Mouse (Mus musculus): ENCODE measurements around the gene Lyrm7. TPM values are rescaled to one million over a fixed set of nuclear protein-coding genes. Genes with fewer than 3 reads are reported as not detected.
"Not testable (repeated sequence)": the region's sequence is repeated elsewhere in the genome, so short reads cannot be mapped to it uniquely, and the experiment has no call there.

Gene Lyrm7
- polyA plus RNA-seq, 1 experiment from 2014 or later = 4.7 TPM

- not testable (repeated sequence) for DNase-seq (ENCODE audit: low spot score); H3K36me3 ChIP-seq; H3K9me3 ChIP-seq (replicated peaks); H3K27ac ChIP-seq (replicated peaks); H3K27me3 ChIP-seq (ENCODE audit: low read depth, poor library complexity, severe bottlenecking); H3K4me3 ChIP-seq
- H3K4me1 ChIP-seq = peaks cover 18% of the 10 kb centered on the region
- 96% methylated on average over 3 of the region's 3 CpGs for WGBS
Observed at GRCm38 (mm10) chr11:54896646-54897045, 35.9 kb upstream of the Lyrm7 start.

GRCm38 (mm10) chr11:54894589-54894988, 33.9 kb upstream of the Lyrm7 start:
- DNase-seq (ENCODE audit: low spot score) = no peak
- H3K36me3 ChIP-seq = no peaks in the 10 kb centered on the region
- H3K27me3 ChIP-seq (ENCODE audit: low read depth, poor library complexity, severe bottlenecking) = no peaks in the 10 kb centered on the region
- H3K4me3 ChIP-seq = no peak overlapping the region
- no peaks in the 10 kb centered on the region for H3K9me3 ChIP-seq (replicated peaks)
- no peak overlapping the region for H3K27ac ChIP-seq (replicated peaks)
- WGBS = 81% methylated on average over 9 of the region's 9 CpGs
- H3K4me1 ChIP-seq = peaks cover 19% of the 10 kb centered on the region

- DNase-seq (ENCODE audit: low spot score) = no peak
- Histone ChIP-seq H3K4me1 (peaks cover 13% of the 10 kb centered on the region), H3K36me3 (no peaks in the 10 kb centered on the region), H3K27me3 (ENCODE audit: low read depth, poor library complexity, severe bottlenecking) (no peaks in the 10 kb centered on the region), H3K9me3 (replicated peaks) (no peaks in the 10 kb centered on the region), H3K4me3 (no peak overlapping the region), H3K27ac (replicated peaks) (no peak overlapping the region)
- 56% methylated on average over 7 of the region's 7 CpGs for WGBS
Observed at GRCm38 (mm10) chr11:54892091-54892490, 31.4 kb upstream of the Lyrm7 start.

- peaks cover 13% of the 10 kb centered on the region for H3K4me1 ChIP-seq
- H3K4me3 ChIP-seq = no peak overlapping the region
- H3K27me3 ChIP-seq (ENCODE audit: low read depth, poor library complexity, severe bottlenecking) = no peaks in the 10 kb centered on the region
- DNase-seq (ENCODE audit: low spot score) = no peak
- no peaks in the 10 kb centered on the region for H3K36me3 ChIP-seq
- H3K9me3 ChIP-seq (replicated peaks) = no peaks in the 10 kb centered on the region
- H3K27ac ChIP-seq (replicated peaks) = no peak overlapping the region
- WGBS = 81% methylated on average over 5 of the region's 5 CpGs
Observed at GRCm38 (mm10) chr11:54891341-54891740, 30.6 kb upstream of the Lyrm7 start.

GRCm38 (mm10) chr11:54887927-54888326, 27.2 kb upstream of the Lyrm7 start:
- H3K9me3 ChIP-seq (replicated peaks) = no peaks in the 10 kb centered on the region
- peaks cover 17% of the 10 kb centered on the region for H3K4me1 ChIP-seq
- no peak overlapping the region for H3K27ac ChIP-seq (replicated peaks)
- no peak overlapping the region for H3K4me3 ChIP-seq
- H3K27me3 ChIP-seq (ENCODE audit: low read depth, poor library complexity, severe bottlenecking) = no peaks in the 10 kb centered on the region
- H3K36me3 ChIP-seq = no peaks in the 10 kb centered on the region
- DNase-seq (ENCODE audit: low spot score) = no peak
- 89% methylated on average over 6 of the region's 6 CpGs for WGBS

GRCm38 (mm10) chr11:54885406-54885805, 24.7 kb upstream of the Lyrm7 start:
- WGBS = 86% methylated on average over 2 of the region's 2 CpGs
- Histone ChIP-seq H3K4me3 (no peak overlapping the region), H3K36me3 (no peaks in the 10 kb centered on the region), H3K4me1 (peaks cover 22% of the 10 kb centered on the region), H3K27me3 (ENCODE audit: low read depth, poor library complexity, severe bottlenecking) (no peaks in the 10 kb centered on the region), H3K27ac (replicated peaks) (0 out of 2 replicates have a peak overlapping the region, but pooled peaks have one; percentile 24), H3K9me3 (replicated peaks) (no peaks in the 10 kb centered on the region)
- no peak for DNase-seq (ENCODE audit: low spot score)

GRCm38 (mm10) chr11:54884937-54885336, 24.2 kb upstream of the Lyrm7 start:
- Histone ChIP-seq H3K4me3 (no peak overlapping the region), H3K4me1 (peaks cover 22% of the 10 kb centered on the region), H3K9me3 (replicated peaks) (no peaks in the 10 kb centered on the region), H3K27ac (replicated peaks) (0 out of 2 replicates have a peak overlapping the region, but pooled peaks have one; percentile 24), H3K27me3 (ENCODE audit: low read depth, poor library complexity, severe bottlenecking) (no peaks in the 10 kb centered on the region), H3K36me3 (no peaks in the 10 kb centered on the region)
- WGBS = 25% methylated on average over 5 of the region's 5 CpGs
- DNase-seq (ENCODE audit: low spot score) = no peak

- H3K36me3 ChIP-seq = no peaks in the 10 kb centered on the region
- no peak overlapping the region for H3K27ac ChIP-seq (replicated peaks)
- no peaks in the 10 kb centered on the region for H3K27me3 ChIP-seq (ENCODE audit: low read depth, poor library complexity, severe bottlenecking)
- 79% methylated on average over 5 of the region's 5 CpGs for WGBS
- H3K4me3 ChIP-seq = no peak overlapping the region
- no peaks in the 10 kb centered on the region for H3K9me3 ChIP-seq (replicated peaks)
- H3K4me1 ChIP-seq = peaks cover 22% of the 10 kb centered on the region
- no peak for DNase-seq (ENCODE audit: low spot score)
Observed at GRCm38 (mm10) chr11:54884197-54884828, 23.6 kb upstream of the Lyrm7 start.

- H3K9me3 ChIP-seq (replicated peaks) = no peaks in the 10 kb centered on the region
- WGBS = 51% methylated on average over 8 of the region's 8 CpGs
- DNase-seq (ENCODE audit: low spot score) = no peak
Observed at GRCm38 (mm10) chr11:54882671-54883070, 22.0 kb upstream of the Lyrm7 start.

GRCm38 (mm10) chr11:54881051-54881474, 20.3 kb upstream of the Lyrm7 start:
- 17% methylated on average over 2 of the region's 2 CpGs for WGBS
- Histone ChIP-seq H3K36me3 (no peaks in the 10 kb centered on the region), H3K27me3 (ENCODE audit: low read depth, poor library complexity, severe bottlenecking) (no peaks in the 10 kb centered on the region), H3K9me3 (replicated peaks) (no peaks in the 10 kb centered on the region), H3K4me3 (no peak overlapping the region), H3K4me1 (peaks cover 22% of the 10 kb centered on the region), H3K27ac (replicated peaks) (no peak overlapping the region)
- DNase-seq (ENCODE audit: low spot score) = no peak

More at GRCm38 (mm10) chr11:54882671-54883070, 22.0 kb upstream of the Lyrm7 start:
- no peaks in the 10 kb centered on the region for H3K36me3 ChIP-seq
- peaks cover 22% of the 10 kb centered on the region for H3K4me1 ChIP-seq
- no peak overlapping the region for H3K27ac ChIP-seq (replicated peaks)
- no peak overlapping the region for H3K4me3 ChIP-seq
- H3K27me3 ChIP-seq (ENCODE audit: low read depth, poor library complexity, severe bottlenecking) = no peaks in the 10 kb centered on the region

- no peak overlapping the region for H3K4me3 ChIP-seq
- DNase-seq (ENCODE audit: low spot score) = no peak
- no peaks in the 10 kb centered on the region for H3K9me3 ChIP-seq (replicated peaks)
- H3K4me1 ChIP-seq = peaks cover 18% of the 10 kb centered on the region
- no peaks in the 10 kb centered on the region for H3K27me3 ChIP-seq (ENCODE audit: low read depth, poor library complexity, severe bottlenecking)
- peaks cover 4% of the 10 kb centered on the region for H3K36me3 ChIP-seq
- no peak overlapping the region for H3K27ac ChIP-seq (replicated peaks)
- WGBS = 92% methylated on average over 10 of the region's 10 CpGs
Observed at GRCm38 (mm10) chr11:54879922-54880321, 19.2 kb upstream of the Lyrm7 start.

GRCm38 (mm10) chr11:54879434-54879833, 18.7 kb upstream of the Lyrm7 start:
- H3K27ac ChIP-seq (replicated peaks) = no peak overlapping the region
- no peaks in the 10 kb centered on the region for H3K9me3 ChIP-seq (replicated peaks)
- H3K4me1 ChIP-seq = peaks cover 14% of the 10 kb centered on the region
- H3K27me3 ChIP-seq (ENCODE audit: low read depth, poor library complexity, severe bottlenecking) = no peaks in the 10 kb centered on the region
- H3K4me3 ChIP-seq = no peak overlapping the region
- 43% methylated on average over 4 of the region's 4 CpGs for WGBS
- H3K36me3 ChIP-seq = peaks cover 8% of the 10 kb centered on the region
- no peak for DNase-seq (ENCODE audit: low spot score)

GRCm38 (mm10) chr11:54878893-54879292, 18.2 kb upstream of the Lyrm7 start:
- no peak overlapping the region for H3K27ac ChIP-seq (replicated peaks)
- no peak for DNase-seq (ENCODE audit: low spot score)
- H3K4me3 ChIP-seq = no peak overlapping the region
- H3K27me3 ChIP-seq (ENCODE audit: low read depth, poor library complexity, severe bottlenecking) = no peaks in the 10 kb centered on the region
- peaks cover 14% of the 10 kb centered on the region for H3K4me1 ChIP-seq
- H3K9me3 ChIP-seq (replicated peaks) = no peaks in the 10 kb centered on the region
- H3K36me3 ChIP-seq = peaks cover 13% of the 10 kb centered on the region
- 84% methylated on average over 6 of the region's 6 CpGs for WGBS
